Mouse (Mus musculus): ENCODE results near the gene Aim2. TPM values are rescaled to one million over a fixed set of nuclear protein-coding genes. Genes with fewer than 3 reads are reported as not detected.

Gene Aim2
- polyA plus RNA-seq, 1 experiment from 2014 or later: 3.5 TPM

- no peak overlapping the region for H3K4me3 ChIP-seq (replicated peaks; ENCODE audit: low read depth, low read length)
- no peak overlapping the region for H3K27ac ChIP-seq
- H3K4me2 ChIP-seq (ENCODE audit: low read length): no peak overlapping the region
- H3K4me1 ChIP-seq (replicated peaks; ENCODE audit: insufficient read depth, low read length): no peaks in the 10 kb centered on the region
- no peak for DNase-seq (ENCODE audit: low spot score)
- TF ChIP-seq CTCF (IDR thresholded peaks at IDR 0.05; ENCODE audit: low read depth): no peak
- H3K9ac ChIP-seq (ENCODE audit: low read depth, low read length): no peak overlapping the region
- no peaks in the 10 kb centered on the region for H3K36me3 ChIP-seq (ENCODE audit: insufficient read depth, low read length)
- ATAC-seq (replicated peaks; ENCODE audit: low FRiP score, low read depth): no peak
- no peaks in the 10 kb centered on the region for H3K9me3 ChIP-seq (replicated peaks; ENCODE audit: low read length)
- peaks cover 31% of the 10 kb centered on the region for H3K27me3 ChIP-seq (ENCODE audit: insufficient read depth, low read length)
- 83% methylated on average over 4 of the region's 4 CpGs for WGBS
These were observed 13.6 kb downstream of the Aim2 start for GRCm38 (mm10) chr1:173364125-173364800.

GRCm38 (mm10) chr1:173365970-173366409 is 15.3 kb downstream of the Aim2 start:
- WGBS: 2% methylated on average over 12 of the region's 13 CpGs
- DNase-seq (ENCODE audit: low spot score) (no peak), ATAC-seq (replicated peaks; ENCODE audit: low FRiP score, low read depth) (peak; percentile 50)
- H3K27ac ChIP-seq: no peak overlapping the region
- no peaks in the 10 kb centered on the region for H3K4me1 ChIP-seq (replicated peaks; ENCODE audit: insufficient read depth, low read length)
- H3K36me3 ChIP-seq (ENCODE audit: insufficient read depth, low read length): no peaks in the 10 kb centered on the region
- no peak for TF ChIP-seq CTCF (IDR thresholded peaks at IDR 0.05; ENCODE audit: low read depth)
- H3K4me2 ChIP-seq (ENCODE audit: low read length): no peak overlapping the region
- H3K9ac ChIP-seq (ENCODE audit: low read depth, low read length): no peak overlapping the region
- no peaks in the 10 kb centered on the region for H3K9me3 ChIP-seq (replicated peaks; ENCODE audit: low read length)
- peaks cover 31% of the 10 kb centered on the region for H3K27me3 ChIP-seq (ENCODE audit: insufficient read depth, low read length)
- H3K4me3 ChIP-seq (replicated peaks; ENCODE audit: low read depth, low read length): no peak overlapping the region

GRCm38 (mm10) chr1:173366701-173367355 is 16.1 kb downstream of the Aim2 start:
- ATAC-seq (replicated peaks; ENCODE audit: low FRiP score, low read depth) (no peak; the same call in 1 of the 2 replicates), DNase-seq (ENCODE audit: low spot score) (no peak)
- Histone ChIP-seq H3K4me2 (ENCODE audit: low read length) (peak overlapping the region; percentile 69), H3K27me3 (ENCODE audit: insufficient read depth, low read length) (peaks cover 31% of the 10 kb centered on the region), H3K4me1 (replicated peaks; ENCODE audit: insufficient read depth, low read length) (no peaks in the 10 kb centered on the region), H3K27ac (no peak overlapping the region), H3K9ac (ENCODE audit: low read depth, low read length) (no peak overlapping the region), H3K9me3 (replicated peaks; ENCODE audit: low read length) (no peaks in the 10 kb centered on the region), H3K4me3 (replicated peaks; ENCODE audit: low read depth, low read length) (peak overlapping the region; percentile 37), H3K36me3 (ENCODE audit: insufficient read depth, low read length) (no peaks in the 10 kb centered on the region)
- TF ChIP-seq CTCF (IDR thresholded peaks at IDR 0.05; ENCODE audit: low read depth): no peak
- 1% methylated on average over 31 of the region's 31 CpGs for WGBS

GRCm38 (mm10) chr1:173367356-173368046 is 16.8 kb downstream of the Aim2 start, which contains the start of gene Cadm3:
TSS of gene Cadm3 (minus strand) at chr1:173367695.
- peak within 1 kb of the TSS; percentile 37 for H3K4me3 ChIP-seq (replicated peaks; ENCODE audit: low read depth, low read length)
- H3K27me3 ChIP-seq (ENCODE audit: insufficient read depth, low read length): peaks cover 31% of the 10 kb centered on the region
- TF ChIP-seq CTCF (IDR thresholded peaks at IDR 0.05; ENCODE audit: low read depth): no peak
- H3K4me1 ChIP-seq (replicated peaks; ENCODE audit: insufficient read depth, low read length): no peaks in the 10 kb centered on the region
- WGBS: under 1% methylated on average over 44 of the region's 46 CpGs
- no peak within 1 kb of the TSS for H3K27ac ChIP-seq
- no peaks in the 10 kb centered on the region for H3K36me3 ChIP-seq (ENCODE audit: insufficient read depth, low read length)
- H3K9ac ChIP-seq (ENCODE audit: low read depth, low read length): no peak within 1 kb of the TSS
- peak within 1 kb of the TSS; percentile 69 for H3K4me2 ChIP-seq (ENCODE audit: low read length)
- ATAC-seq (replicated peaks; ENCODE audit: low FRiP score, low read depth) (peak; percentile 62), DNase-seq (ENCODE audit: low spot score) (no peak)
- H3K9me3 ChIP-seq (replicated peaks; ENCODE audit: low read length): no peaks in the 10 kb centered on the region

- Histone ChIP-seq H3K36me3 (ENCODE audit: insufficient read depth, low read length) (no peaks in the 10 kb centered on the region), H3K9me3 (replicated peaks; ENCODE audit: low read length) (no peaks in the 10 kb centered on the region), H3K9ac (ENCODE audit: low read depth, low read length) (no peak overlapping the region), H3K4me3 (replicated peaks; ENCODE audit: low read depth, low read length) (no peak overlapping the region), H3K4me2 (ENCODE audit: low read length) (no peak overlapping the region), H3K4me1 (replicated peaks; ENCODE audit: insufficient read depth, low read length) (no peaks in the 10 kb centered on the region), H3K27me3 (ENCODE audit: insufficient read depth, low read length) (peaks cover 31% of the 10 kb centered on the region), H3K27ac (no peak overlapping the region)
- 59% methylated on average over 2 of the region's 2 CpGs for WGBS
- DNase-seq (ENCODE audit: low spot score) (no peak), ATAC-seq (replicated peaks; ENCODE audit: low FRiP score, low read depth) (no peak)
- TF ChIP-seq CTCF (IDR thresholded peaks at IDR 0.05; ENCODE audit: low read depth): no peak
These were observed 18.9 kb downstream of the Aim2 start for GRCm38 (mm10) chr1:173369611-173370010.

- peaks cover 28% of the 10 kb centered on the region for H3K27me3 ChIP-seq (ENCODE audit: insufficient read depth, low read length)
- H3K36me3 ChIP-seq (ENCODE audit: insufficient read depth, low read length): no peaks in the 10 kb centered on the region
- no peaks in the 10 kb centered on the region for H3K9me3 ChIP-seq (replicated peaks; ENCODE audit: low read length)
- 63% methylated on average over 6 of the region's 6 CpGs for WGBS
- no peak overlapping the region for H3K27ac ChIP-seq
- no peak for DNase-seq (ENCODE audit: low spot score)
- no peak overlapping the region for H3K4me2 ChIP-seq (ENCODE audit: low read length)
- H3K4me3 ChIP-seq (replicated peaks; ENCODE audit: low read depth, low read length): no peak overlapping the region
- ATAC-seq (replicated peaks; ENCODE audit: low FRiP score, low read depth): no peak
- H3K9ac ChIP-seq (ENCODE audit: low read depth, low read length): no peak overlapping the region
- no peak for TF ChIP-seq CTCF (IDR thresholded peaks at IDR 0.05; ENCODE audit: low read depth)
- H3K4me1 ChIP-seq (replicated peaks; ENCODE audit: insufficient read depth, low read length): no peaks in the 10 kb centered on the region
These were observed 19.8 kb downstream of the Aim2 start for GRCm38 (mm10) chr1:173370456-173370855.

All from kidney, postnatal 0 days (tissue).